Comparison of ENCODE assay signal across 24 mouse cellular contexts in the genomic region with DNA sequence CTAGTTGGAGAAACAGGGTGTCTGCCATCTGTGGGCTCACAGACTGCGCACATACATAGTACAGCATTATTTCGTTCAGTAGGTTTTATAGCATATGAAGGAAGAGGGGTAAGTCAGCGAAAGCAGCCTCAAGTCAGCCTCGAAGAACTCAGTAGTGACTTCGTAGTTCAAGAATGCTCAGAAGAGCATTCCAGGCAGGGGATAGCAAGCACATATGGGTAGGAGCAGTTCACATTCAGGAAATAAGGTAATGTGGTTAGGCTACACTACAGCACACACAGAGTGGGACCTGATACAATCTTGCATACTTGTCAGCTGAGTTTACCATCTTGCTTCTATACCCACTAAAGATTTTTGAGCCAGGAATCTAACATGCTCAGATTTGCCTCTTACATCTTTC. TPM values are rescaled to one million over a fixed set of nuclear protein-coding genes. Genes with fewer than 3 reads are reported as not detected.
A peak's percentile ranks its signal among the peaks of the same experiment; 100 is the strongest.
DNase-seq lines count a peak whose midpoint lies in the region; ATAC-seq and TF ChIP-seq lines count a peak whose summit lies in the region.
"Had no signal": no experiment of that assay in that cellular context is flagged by ENCODE, and none has a peak within 500 bp of the region (broad histone marks: within the 10 kb centered on the region; RNA-seq: fewer than 3 reads in every experiment).

No protein-coding gene starts in this region.

- H3K9ac ChIP-seq in limb, embryonic 11.5 days (ENCODE audit: low read length): no peak overlapping the region
- H3K9ac ChIP-seq: embryonic facial prominence, embryonic 12.5 days; forebrain, embryonic 12.5 days had no signal

- H3K9me3 ChIP-seq in limb, embryonic 11.5 days (ENCODE audit: control insufficient read depth, low read length): no peaks in the 10 kb centered on the region
- no peaks in the 10 kb centered on the region for H3K9me3 ChIP-seq in limb, embryonic 10.5 days (replicated peaks)
- H3K9me3 ChIP-seq: embryonic facial prominence, embryonic 10.5 days; embryonic facial prominence, embryonic 12.5 days; forebrain, embryonic 10.5 days; forebrain, embryonic 12.5 days had no signal

- H3K36me3 ChIP-seq in limb, embryonic 11.5 days (ENCODE audit: control insufficient read depth, insufficient read depth, low read length): peaks cover 7% of the 10 kb centered on the region
- peaks cover 63% of the 10 kb centered on the region for H3K36me3 ChIP-seq in limb, embryonic 10.5 days
- H3K36me3 ChIP-seq in C2C12 (ENCODE audit: control insufficient read depth, insufficient read depth): no peaks in the 10 kb centered on the region
- H3K36me3 ChIP-seq: forebrain, embryonic 12.5 days had no signal

- H3K79me3 ChIP-seq in C2C12 (ENCODE audit: low read depth): no peaks in the 10 kb centered on the region

- no peaks in the 10 kb centered on the region for H3K4me1 ChIP-seq in limb, embryonic 11.5 days (ENCODE audit: control insufficient read depth, insufficient read depth, low read length)
- no peaks in the 10 kb centered on the region for H3K4me1 ChIP-seq in limb, embryonic 10.5 days
- H3K4me1 ChIP-seq: embryonic facial prominence, embryonic 10.5 days; embryonic facial prominence, embryonic 12.5 days; forebrain, embryonic 10.5 days; forebrain, embryonic 12.5 days had no signal

- no peaks in the 10 kb centered on the region for H3K27me3 ChIP-seq in limb, embryonic 11.5 days (ENCODE audit: control insufficient read depth, insufficient read depth, low read length)
- H3K27me3 ChIP-seq in limb, embryonic 10.5 days (ENCODE audit: low read depth, poor library complexity, severe bottlenecking): no peaks in the 10 kb centered on the region
- H3K27me3 ChIP-seq in C2C12 (ENCODE audit: control insufficient read depth, insufficient read depth, insufficient read length) (no peaks in the 10 kb centered on the region), Patski (no peaks in the 10 kb centered on the region)
- H3K27me3 ChIP-seq: embryonic facial prominence, embryonic 12.5 days; forebrain, embryonic 12.5 days had no signal

- no peak overlapping the region for H3K4me3 ChIP-seq in limb, embryonic 11.5 days (ENCODE audit: low read depth, low read length)
- no peak overlapping the region for H3K4me3 ChIP-seq in limb, embryonic 10.5 days
- H3K4me3 ChIP-seq in C2C12 (ENCODE audit: insufficient read depth, poor library complexity, severe bottlenecking): no peak overlapping the region
- H3K4me3 ChIP-seq: embryonic facial prominence, embryonic 10.5 days; embryonic facial prominence, embryonic 12.5 days; erythroblast, embryonic 14.5 days; forebrain, embryonic 10.5 days; forebrain, embryonic 12.5 days had no signal

- no peak overlapping the region for H3K27ac ChIP-seq in limb, embryonic 11.5 days (replicated peaks; ENCODE audit: low read depth, low read length)
- H3K27ac ChIP-seq in limb, embryonic 10.5 days: no peak overlapping the region
- H3K27ac ChIP-seq: embryonic facial prominence, embryonic 10.5 days; embryonic facial prominence, embryonic 12.5 days; forebrain, embryonic 10.5 days; forebrain, embryonic 12.5 days had no signal

- no peaks in the 10 kb centered on the region for H3K79me2 ChIP-seq in C2C12 (ENCODE audit: control insufficient read depth, insufficient read depth)

- DNase-seq in limb, embryonic 11.5 days (ENCODE audit: low spot score): peak; percentile 12
- DNase-seq in limb, embryonic 10.5 days (ENCODE audit: low spot score): no peak
- DNase-seq in Patski (ENCODE audit: low read depth, low spot score): peak; percentile 55
- DNase-seq in frontal cortex, postnatal 25 days (ENCODE audit: low spot score in 2 of 2): no peak
- DNase-seq in ovary, postnatal 36 days (ENCODE audit: low spot score): no peak
- DNase-seq in left cerebral cortex, postnatal 10 days (ENCODE audit: extremely low spot score in 1 of 2, low spot score in 2 of 2): no peak
- DNase-seq: adrenal gland, adult 2 months; adrenal gland, postnatal 10 days; adrenal gland, postnatal 25 days; B cell, adult 2 months; cerebellum, adult 11 months; cerebellum, adult 18-20 months; cerebellum, adult 8-10 months; cerebellum, adult 9-11 months; cerebellum, postnatal 14 days; cerebellum, postnatal 36 days had no signal

- in situ Hi-C loops in Patski (cut with MboI; ENCODE audit: low pct_unique_long_range_greater_than_20kb): no loop called here

- CTCF ChIA-PET in Patski (lab: Charles Lee): interaction anchor here (1.3 kb wide), 1 partner anchor 14 kb away, joined by 3 read pairs; no protein-coding TSS in a partner anchor

- no peak for ATAC-seq in limb, embryonic 11.5 days (ENCODE audit: insufficient number of reproducible peaks, low FRiP score, low TSS enrichment, low read depth)
- ATAC-seq in Patski: peak; percentile 93
- ATAC-seq: forebrain, embryonic 14.5 days; forebrain, embryonic 16.5 days had no signal

- POLR2A ChIA-PET in Patski (lab: Charles Lee): no interaction called here

- no peak overlapping the region for H3K4me2 ChIP-seq in limb, embryonic 11.5 days (ENCODE audit: low read depth, severe bottlenecking)
- H3K4me2 ChIP-seq: embryonic facial prominence, embryonic 12.5 days; forebrain, embryonic 12.5 days had no signal

- peak overlapping the region; percentile 18 for H3ac ChIP-seq in C2C12 (ENCODE audit: control insufficient read depth, insufficient read length, low read depth)

- no peak for TF ChIP-seq CTCF in C2C12 (IDR thresholded peaks at IDR 0.05; ENCODE audit: control insufficient read depth, insufficient read depth, insufficient read length)
- TF ChIP-seq CTCF in Patski (IDR thresholded peaks at IDR 0.05): no peak

- intact Hi-C loops in left cerebral cortex, postnatal 10 days (cut with DNase I): no loop called here

- WGBS in limb, embryonic 11.5 days: 92% methylated on average over 5 of the region's 5 CpGs
- WGBS in limb, embryonic 10.5 days: 92% methylated on average over 5 of the region's 5 CpGs

TF ChIP-seq in C2C12, 6 proteins besides CTCF, POLR2A, EP300 and RAD21:
- TF ChIP-seq MYOG (IDR thresholded peaks at IDR 0.05; ENCODE audit: control insufficient read depth, extremely low read depth, insufficient read length): no peak
- TF ChIP-seq FOSL1 (IDR thresholded peaks at IDR 0.05; ENCODE audit: insufficient read depth, low read length, poor library complexity, severe bottlenecking): no peak
- TF ChIP-seq MYOD1 (IDR thresholded peaks at IDR 0.05; ENCODE audit: control insufficient read depth, insufficient read length, low read depth): peak; percentile 5
- TF ChIP-seq USF1 (IDR thresholded peaks at IDR 0.05; ENCODE audit: low read depth): no peak

RNA-seq across cellular contexts. Expression of a gene that starts 34.0 kb away (rescaled TPM):
- polyA plus RNA-seq in limb, embryonic 11.5 days (2014; fragmentation: Nextera tagmentation; extraction: Ambion mirVana): 2.0 and 2.4 TPM in 2 replicates
- polyA plus RNA-seq in limb, embryonic 10.5 days (2016; fragmentation: Nextera tagmentation; extraction: Ambion mirVana): 1.7 and 2.3 TPM in 2 replicates
- polyA plus RNA-seq in C2C12 (2012; fragmentation: generic; extraction: Trizol) (0.02 TPM), Patski (2021) (1.5 TPM)
- total RNA-seq in left cerebral cortex, postnatal 10 days (2021): 1 to 10 TPM; 2.6 to 4.6 TPM

RNA-seq across cellular contexts. Expression of a gene that starts 58.0 kb away (rescaled TPM):
- 42.0 and 43.7 TPM in 2 replicates for polyA plus RNA-seq in limb, embryonic 11.5 days (2014; fragmentation: Nextera tagmentation; extraction: Ambion mirVana)
- polyA plus RNA-seq in limb, embryonic 10.5 days (2016; fragmentation: Nextera tagmentation; extraction: Ambion mirVana): 32.0 and 39.7 TPM in 2 replicates
- polyA plus RNA-seq in C2C12 (2012; fragmentation: generic; extraction: Trizol) (5.8 TPM), Patski (2021) (129 TPM)
- 10 to 100 TPM; 30.4 to 33.8 TPM for total RNA-seq in left cerebral cortex, postnatal 10 days (2021)
- polyA plus RNA-seq: erythroblast, embryonic 14.5 days had no signal

Comparison
In these comparisons a context has a peak if more than half of its experiments do, and no peak if none do; other contexts are left out.
1. DNase-seq: peak in limb, embryonic 11.5 days (single experiment) and Patski (single experiment); none in limb, embryonic 10.5 days (single experiment), frontal cortex, postnatal 25 days (0 of 2), ovary, postnatal 36 days (single experiment) and left cerebral cortex, postnatal 10 days (0 of 2).